Mouse (Mus musculus): ENCODE results near the gene Gm20824. TPM values are rescaled to one million over a fixed set of nuclear protein-coding genes. Genes with fewer than 3 reads are reported as not detected.
"Not testable (repeated sequence)": the region's sequence is repeated elsewhere in the genome, so short reads cannot be mapped to it uniquely, and the experiment has no call there.

The Gm20824 gene
- not detected in 2 replicates for polyA plus RNA-seq (2012; rRNA removed)

- not testable (repeated sequence) for DNase-seq (ENCODE audit: extremely low spot score in 1 of 2, low spot score in 1 of 2)
Observed at GRCm38 (mm10) chrY:8257607-8258006, at the start of gene Gm20824. Gene Gm20824 (plus strand): TSS chrY:8257907.

Other genes starting within 250 kb of the Gm20824 start
- not detected in 2 replicates for gene Gm20825, start 186.4 kb upstream of the Gm20824 start, polyA plus RNA-seq (2012; rRNA removed)

Data from frontal cortex, adult 2 months (tissue).